Mouse (Mus musculus) neutrophil, adult 5-6 weeks (primary cell): ENCODE results near the gene Eloa. TPM values are rescaled to one million over a fixed set of nuclear protein-coding genes. Genes with fewer than 3 reads are reported as not detected.

ENCODE experiments used
- ATAC-seq: fragments of 151-379, 151-347 bp; 2 replicates; pipeline ENCODE4 v1.8.0; 2017; ENCODE audit warnings: mild to moderate bottlenecking, moderate TSS enrichment; ENCODE audit not compliant: insufficient number of reproducible peaks, poor library complexity, low FRiP score, severe bottlenecking; ENCODE audit errors: extremely low read depth
- total RNA-seq: library from RNA; stranded (forward); fragments of 200-1000 nt; gene quantifications from 2 replicates; pipeline ENCODE4 v1.2.3, GENCODE M21; 2017

Gene Eloa
- total RNA-seq, 1 experiment from 2014 or later: 78.9 TPM

DNA sequence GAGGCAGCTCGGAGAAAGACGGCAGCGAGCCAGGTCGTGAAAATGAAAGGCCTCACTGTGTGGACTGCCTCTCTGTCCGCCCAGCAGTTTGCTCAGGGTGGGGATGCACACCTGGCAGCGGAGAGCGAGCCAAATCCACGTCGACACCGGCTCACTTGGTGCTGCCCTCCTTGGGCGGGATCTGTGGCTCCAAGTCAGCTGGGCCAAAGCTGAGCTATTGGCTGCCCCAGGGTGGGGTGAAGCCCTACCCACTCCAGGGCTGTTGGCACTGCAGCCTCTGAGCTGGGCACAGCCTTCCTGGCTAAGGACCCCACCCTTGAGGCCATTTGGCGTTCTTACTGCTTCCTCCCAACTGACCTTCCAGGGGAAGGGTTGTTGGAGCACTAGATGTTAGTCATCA lies 57.1 kb downstream of the Eloa start:
- no peak for ATAC-seq

DNA sequence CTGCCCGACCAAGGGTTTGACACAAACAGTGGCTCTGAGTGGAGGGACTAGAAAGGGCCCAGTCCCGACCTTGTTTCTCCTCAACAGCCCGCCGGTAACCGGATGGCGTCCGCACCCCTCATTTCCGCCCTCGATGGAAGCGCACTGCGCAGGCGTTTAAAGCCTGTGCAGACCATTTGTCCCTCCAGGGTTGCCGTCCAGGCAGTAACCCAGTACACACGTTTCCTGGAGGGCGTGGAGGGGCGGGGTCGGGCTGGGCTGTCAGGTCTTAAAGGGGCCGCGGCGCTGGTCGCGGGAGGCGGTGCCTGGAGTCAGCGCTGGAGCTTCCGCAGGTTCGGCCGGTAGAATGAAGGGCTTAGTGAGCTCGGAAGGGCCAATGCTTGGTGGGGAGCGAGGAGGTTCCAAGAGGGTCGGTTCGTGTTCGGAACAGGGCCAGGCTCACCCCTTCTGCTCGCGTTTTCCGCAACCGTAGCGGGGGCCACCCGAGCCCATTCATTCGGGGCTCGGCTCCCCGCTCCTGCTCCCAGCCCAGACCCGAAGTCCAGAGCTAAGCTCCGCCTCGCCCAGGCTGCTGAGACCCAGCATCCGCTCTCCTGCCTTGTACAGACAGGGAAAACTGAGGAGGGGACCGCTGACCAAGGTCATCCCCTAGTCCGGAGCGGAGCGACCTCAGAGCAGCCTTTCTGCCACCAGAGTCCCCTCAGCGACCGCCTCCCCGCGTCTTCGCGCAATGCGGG lies 57.9 kb downstream of the Eloa start, which contains the start of gene Gale:
TSS of gene Gale (plus strand) at position 271 of the 737 bp plus-strand sequence.
- peak; percentile 89 for ATAC-seq

DNA sequence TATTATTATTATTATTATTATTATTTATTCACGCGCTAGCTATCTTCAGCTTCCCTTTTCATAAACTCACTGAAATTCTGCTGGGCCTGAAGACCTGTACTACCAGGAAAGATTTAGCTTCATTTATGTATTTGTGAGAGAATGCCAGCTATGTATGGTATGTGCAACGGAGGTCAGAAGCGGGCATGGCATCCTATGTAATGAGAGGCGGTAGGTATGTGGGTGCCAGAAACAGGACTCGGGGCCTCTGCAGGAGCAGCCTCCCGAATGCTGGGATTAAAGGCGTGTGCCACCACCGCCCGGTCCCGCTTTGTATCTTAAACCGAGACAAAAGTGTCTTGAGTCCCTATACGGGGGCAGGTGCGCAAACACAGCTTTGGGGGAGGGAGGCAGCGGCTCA lies 58.6 kb downstream of the Eloa start:
- no peak for ATAC-seq

DNA sequence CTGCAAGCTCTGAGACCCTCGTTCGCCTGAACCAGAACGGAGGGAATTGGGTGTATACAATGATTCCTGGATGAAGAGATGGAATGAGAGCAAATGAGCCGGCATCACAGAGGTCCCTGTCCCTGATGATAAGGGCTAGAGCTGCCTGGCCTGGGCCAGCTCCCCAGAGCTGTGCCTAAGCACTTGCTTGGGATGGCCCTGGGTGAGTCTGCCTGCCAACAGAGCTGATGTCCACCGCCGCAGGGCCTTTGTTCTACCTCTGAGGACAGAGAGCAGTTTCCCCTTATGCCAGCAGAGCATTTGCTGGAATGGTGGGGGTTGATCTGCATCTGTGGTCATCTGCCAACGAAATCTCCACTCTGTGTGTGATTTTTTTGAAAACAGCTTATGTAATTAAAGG lies 59.4 kb downstream of the Eloa start:
- no peak for ATAC-seq

DNA sequence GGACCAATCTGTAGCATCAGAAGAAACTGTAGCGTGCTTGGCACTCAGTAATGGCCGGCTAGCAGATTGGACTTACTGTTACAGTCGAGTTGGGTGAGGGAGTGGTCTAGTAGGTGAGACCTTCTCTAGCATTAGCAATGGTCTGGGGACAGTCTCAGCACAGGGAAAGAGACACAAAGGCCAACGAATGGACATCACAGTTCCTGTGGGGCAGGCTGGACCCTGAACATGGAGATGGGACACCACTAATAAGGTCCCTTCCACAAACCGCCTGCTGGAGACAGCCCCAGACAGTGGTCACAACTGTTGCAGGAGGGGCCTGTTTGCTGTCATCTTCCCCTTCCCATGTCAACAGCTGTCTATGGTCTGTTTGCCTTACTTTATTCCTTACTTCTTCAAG lies 59.9 kb downstream of the Eloa start:
- ATAC-seq: no peak

DNA sequence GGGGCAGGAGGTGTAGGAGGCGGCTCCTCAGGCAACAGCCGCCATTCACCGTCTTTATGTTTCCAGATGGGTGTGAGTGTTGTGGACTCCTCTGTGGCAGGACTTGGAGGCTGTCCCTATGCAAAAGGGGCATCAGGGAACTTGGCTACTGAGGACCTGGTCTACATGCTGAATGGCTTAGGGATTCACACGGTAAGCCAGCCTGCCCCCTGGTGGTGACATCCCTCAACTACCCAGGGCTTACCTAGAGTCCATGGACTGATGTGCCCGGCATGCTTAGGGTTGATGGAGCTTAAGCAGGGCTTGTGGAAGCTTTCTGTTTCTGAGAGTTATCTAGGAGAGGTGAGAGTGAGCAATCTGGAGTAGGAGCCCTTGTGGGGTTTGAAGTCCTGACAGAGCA lies 60.8 kb downstream of the Eloa start:
- ATAC-seq: peak; percentile 58

DNA sequence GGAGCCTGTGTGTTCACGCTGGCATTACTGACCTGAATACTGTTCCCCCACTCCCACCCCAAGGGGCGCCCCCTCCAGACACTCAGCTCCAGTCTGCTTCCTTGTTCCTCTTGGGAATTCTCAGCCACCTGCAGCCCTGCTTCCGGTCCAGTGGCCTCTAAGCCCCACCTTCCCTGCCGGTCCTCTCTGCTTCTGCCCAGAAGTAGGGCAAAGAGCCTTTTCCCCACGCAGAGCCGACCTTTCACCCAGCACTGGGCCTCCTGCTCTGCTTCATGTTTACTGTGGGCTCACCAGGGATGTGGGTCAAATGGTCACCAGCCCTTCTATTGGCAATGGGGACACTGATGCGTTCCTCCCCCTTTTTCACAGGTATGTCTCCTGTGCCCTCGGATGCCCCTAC lies 63.2 kb downstream of the Eloa start:
- ATAC-seq: no peak

DNA sequence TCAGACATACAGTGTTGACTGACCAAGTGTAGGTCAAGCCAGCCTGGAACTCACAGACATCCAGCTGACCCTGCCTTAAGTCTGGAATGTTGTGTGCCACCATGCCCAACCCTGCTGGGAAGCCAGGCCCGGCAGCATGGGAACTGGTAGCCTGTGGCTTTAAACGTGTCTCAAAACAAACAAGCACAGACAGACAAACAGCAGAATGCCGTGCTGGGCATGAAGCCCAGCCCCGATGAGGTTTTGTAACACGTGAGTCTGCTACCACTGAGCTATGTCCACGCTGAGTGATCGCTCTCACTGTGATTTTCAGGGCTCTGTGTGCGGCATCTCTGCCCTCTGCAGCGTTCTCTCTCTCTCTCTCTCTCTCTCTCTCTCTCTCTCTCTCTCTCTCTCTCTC lies 65.7 kb downstream of the Eloa start:
- ATAC-seq: no peak

DNA sequence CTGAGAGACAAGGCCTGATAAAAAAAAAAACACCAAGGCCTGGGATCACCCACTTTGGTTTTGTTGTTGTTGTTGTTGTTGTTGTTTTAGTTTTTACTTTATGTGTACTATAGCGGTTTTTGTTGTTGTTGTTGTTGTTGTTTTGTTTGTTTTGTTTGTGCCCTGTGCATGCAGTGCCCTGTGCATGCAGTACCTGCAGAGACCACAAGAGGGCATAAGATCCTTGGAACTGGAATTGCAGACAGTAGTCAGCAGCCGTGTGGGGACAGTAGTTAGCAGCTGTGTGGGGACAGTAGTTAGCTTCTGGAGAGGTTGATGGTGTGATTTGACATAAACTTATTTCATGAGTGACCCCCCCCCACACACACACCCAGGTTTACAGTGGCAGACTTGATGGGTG lies 67.3 kb downstream of the Eloa start:
- ATAC-seq: peak; percentile 69; the same call in 1 of the 2 replicates

Other genes with a start within 250 kb of the Eloa start
- gene Srsf10, start 166.0 kb downstream of the Eloa start, total RNA-seq: 306 and 325 TPM in 2 replicates
- 315 and 327 TPM in 2 replicates for gene Pnrc2, start 147.9 kb downstream of the Eloa start, total RNA-seq
- gene Cnr2, start 126.4 kb downstream of the Eloa start, total RNA-seq: 67.0 and 72.5 TPM in 2 replicates
- 366 and 368 TPM in 2 replicates for gene Fuca1, start 101.0 kb downstream of the Eloa start, total RNA-seq
- 97.1 and 111 TPM in 2 replicates for gene Hmgcl, start 75.3 kb downstream of the Eloa start, total RNA-seq
- gene Gale, start 58.0 kb downstream of the Eloa start, total RNA-seq: 8.0 and 10.3 TPM in 2 replicates
- gene Lypla2, start 49.1 kb downstream of the Eloa start, total RNA-seq: 41.0 and 44.9 TPM in 2 replicates
- 58.7 and 77.3 TPM in 2 replicates for gene Pithd1, start 34.5 kb downstream of the Eloa start, total RNA-seq
- 333 and 414 TPM in 2 replicates for gene Rpl11, start 31.7 kb upstream of the Eloa start, total RNA-seq
- 25.4 and 29.5 TPM in 2 replicates for gene Id3, start 121.7 kb upstream of the Eloa start, total RNA-seq
- gene E2f2, start 150.6 kb upstream of the Eloa start, total RNA-seq: 42.0 and 46.9 TPM in 2 replicates
- 0.12 and 0.25 TPM in 2 replicates for gene Asap3, start 184.6 kb upstream of the Eloa start, total RNA-seq
- gene Tcea3, start 226.0 kb upstream of the Eloa start, total RNA-seq: 1.2 and 1.6 TPM in 2 replicates